Mouse (Mus musculus): Measurements from ENCODE around the gene Ivd. TPM values are rescaled to one million over a fixed set of nuclear protein-coding genes. Genes with fewer than 3 reads are reported as not detected.

Ivd gene
- polyA plus RNA-seq, 1 experiment, result 126 TPM

DNA sequence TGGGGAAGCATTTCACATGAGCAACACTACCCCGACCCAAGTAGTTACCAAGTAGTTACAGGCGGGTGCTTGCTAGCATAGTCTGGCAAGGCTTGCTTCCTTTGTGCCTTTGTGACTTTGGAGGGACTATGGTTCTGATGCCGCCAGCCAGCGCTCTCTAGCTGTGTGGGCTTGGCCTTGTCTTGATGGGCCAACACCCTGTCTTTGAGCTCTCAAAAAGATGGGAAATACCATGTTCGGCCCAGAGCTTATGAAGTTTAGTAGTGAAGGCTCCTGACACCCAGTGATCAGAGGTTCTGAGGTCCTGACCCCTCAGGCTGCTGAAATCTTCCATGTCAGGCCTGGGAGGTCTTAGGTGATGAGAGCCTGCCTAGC is 44.4 kb downstream of the Ivd start:
- DNase-seq (ENCODE audit: extremely low spot score in 1 of 2, low spot score in 1 of 2), result no peak

GRCm38 (mm10) chr2:118907781-118908180 is 46.0 kb downstream of the Ivd start:
- DNase-seq (ENCODE audit: extremely low spot score in 1 of 2, low spot score in 1 of 2), result no peak

GRCm38 (mm10) chr2:118909151-118909550 is 47.4 kb downstream of the Ivd start:
- DNase-seq (ENCODE audit: extremely low spot score in 1 of 2, low spot score in 1 of 2), result no peak

GRCm38 (mm10) chr2:118910605-118911278 is 49.0 kb downstream of the Ivd start:
- no peak for DNase-seq (ENCODE audit: extremely low spot score in 1 of 2, low spot score in 1 of 2)

- DNase-seq (ENCODE audit: extremely low spot score in 1 of 2, low spot score in 1 of 2), result no peak
Observed at GRCm38 (mm10) chr2:118912706-118913105, 51.0 kb downstream of the Ivd start.

GRCm38 (mm10) chr2:118913551-118914276 is 52.0 kb downstream of the Ivd start:
- no peak for DNase-seq (ENCODE audit: extremely low spot score in 1 of 2, low spot score in 1 of 2)

GRCm38 (mm10) chr2:118914685-118915084 is 52.9 kb downstream of the Ivd start:
- DNase-seq (ENCODE audit: extremely low spot score in 1 of 2, low spot score in 1 of 2), result no peak

DNA sequence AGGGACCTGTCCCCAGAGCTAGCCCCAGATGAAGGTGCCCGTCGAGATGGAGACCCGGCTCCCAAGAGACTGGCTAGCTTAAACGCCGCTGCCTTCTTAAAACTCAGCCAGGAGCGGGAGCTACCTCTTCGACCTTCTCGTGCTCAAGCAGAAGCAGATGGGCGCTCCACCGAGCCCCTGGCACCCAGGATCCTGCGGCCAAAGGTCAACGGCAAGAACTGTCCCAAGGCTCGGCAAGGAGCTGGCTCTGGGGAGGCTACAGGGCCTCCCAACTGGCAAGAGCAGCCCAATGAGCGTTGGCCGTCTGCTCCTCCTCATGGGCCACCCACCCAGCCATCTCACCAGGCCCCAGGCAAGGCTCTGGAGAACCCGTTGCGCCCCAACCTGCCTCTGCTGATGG is 54.7 kb downstream of the Ivd start:
- DNase-seq (ENCODE audit: extremely low spot score in 1 of 2, low spot score in 1 of 2), result no peak

GRCm38 (mm10) chr2:118918543-118918942 is 56.8 kb downstream of the Ivd start:
- no peak for DNase-seq (ENCODE audit: extremely low spot score in 1 of 2, low spot score in 1 of 2)

DNA sequence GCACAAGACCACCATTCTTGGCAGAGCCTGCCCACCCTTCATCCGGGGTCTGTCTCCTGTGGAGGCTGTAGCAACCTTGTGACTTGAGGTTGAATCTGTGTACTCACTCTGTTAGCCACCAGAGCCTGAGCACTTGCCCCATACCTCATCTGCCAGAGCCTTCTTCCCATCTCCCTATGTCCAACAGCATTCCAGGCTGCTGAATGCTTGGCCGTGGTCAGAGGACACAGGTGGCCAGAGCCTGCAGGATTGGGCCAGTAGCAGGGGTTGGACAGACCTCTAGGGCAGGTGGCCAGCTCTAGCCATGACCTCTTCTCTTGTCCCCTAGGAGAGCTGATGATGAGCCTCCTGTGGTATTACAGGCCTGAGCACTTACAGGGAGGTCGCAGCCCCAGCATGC is 58.7 kb downstream of the Ivd start:
- DNase-seq (ENCODE audit: extremely low spot score in 1 of 2, low spot score in 1 of 2), result no peak

DNA sequence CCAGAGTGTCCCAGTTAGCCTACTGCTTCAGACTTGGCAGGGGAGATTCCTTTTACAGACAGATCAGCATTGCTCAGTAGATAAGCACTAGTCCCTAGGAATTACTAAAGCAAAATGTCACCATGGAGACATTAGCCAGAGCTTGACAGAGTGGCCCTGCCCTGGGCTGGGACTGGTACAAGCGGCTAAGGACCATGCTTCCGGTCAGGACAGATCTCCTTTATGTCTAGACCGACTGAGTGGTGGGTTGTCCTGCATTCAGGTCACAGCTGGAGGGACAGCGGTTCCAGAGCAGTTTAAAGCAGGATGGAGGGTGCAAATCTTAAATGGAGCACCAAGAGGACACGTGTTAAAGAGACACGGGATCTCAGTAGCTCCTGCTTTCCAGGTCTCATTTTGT is 64.2 kb downstream of the Ivd start:
- DNase-seq (ENCODE audit: extremely low spot score in 1 of 2, low spot score in 1 of 2), result no peak

GRCm38 (mm10) chr2:118926361-118926997 is 64.7 kb downstream of the Ivd start, which contains the start of gene Chst14:
Gene Chst14, plus strand, starts transcription at chr2:118926496.
- DNase-seq (ENCODE audit: extremely low spot score in 1 of 2, low spot score in 1 of 2), result no peak

DNA sequence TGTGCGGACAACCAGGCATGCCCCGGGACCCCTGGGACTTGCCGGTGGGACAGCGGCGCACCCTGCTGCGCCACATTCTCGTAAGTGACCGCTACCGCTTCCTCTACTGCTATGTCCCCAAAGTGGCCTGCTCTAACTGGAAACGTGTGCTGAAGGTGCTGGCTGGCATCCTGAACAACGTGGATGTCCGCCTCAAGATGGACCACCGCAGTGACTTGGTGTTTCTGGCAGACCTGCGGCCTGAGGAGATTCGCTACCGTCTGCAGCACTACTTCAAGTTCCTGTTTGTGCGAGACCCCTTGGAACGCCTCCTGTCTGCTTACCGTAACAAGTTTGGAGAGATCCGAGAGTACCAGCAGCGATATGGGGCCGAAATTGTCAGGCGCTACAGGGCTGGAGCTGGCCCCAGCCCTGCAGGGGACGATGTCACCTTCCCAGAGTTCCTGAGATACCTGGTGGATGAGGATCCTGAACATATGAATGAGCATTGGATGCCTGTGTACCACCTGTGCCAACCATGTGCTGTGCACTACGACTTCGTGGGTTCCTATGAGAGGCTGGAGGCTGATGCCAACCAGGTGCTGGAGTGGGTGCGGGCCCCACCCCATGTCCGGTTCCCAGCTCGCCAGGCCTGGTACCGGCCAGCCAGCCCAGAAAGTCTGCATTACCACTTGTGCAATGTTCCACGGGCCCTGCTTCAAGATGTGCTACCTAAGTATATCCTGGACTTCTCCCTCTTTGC is 65.4 kb downstream of the Ivd start:
- DNase-seq (ENCODE audit: extremely low spot score in 1 of 2, low spot score in 1 of 2), result no peak

Other genes with a start within 250 kb of the Ivd start
- 58.0 and 60.0 TPM in 2 replicates for gene Pak6, start 198.7 kb upstream of the Ivd start, polyA plus RNA-seq (2012; rRNA removed)
- gene Ankrd63, start 158.0 kb upstream of the Ivd start, polyA plus RNA-seq (2012; rRNA removed), result 24.2 and 24.3 TPM in 2 replicates
- 3.1 and 3.5 TPM in 2 replicates for gene Plcb2, start 133.5 kb upstream of the Ivd start, polyA plus RNA-seq (2012; rRNA removed)
- 30.1 and 31.1 TPM in 2 replicates for gene Inafm2, start 116.2 kb upstream of the Ivd start, polyA plus RNA-seq (2012; rRNA removed)
- gene Ccdc9b, start 99.3 kb upstream of the Ivd start, polyA plus RNA-seq (2012; rRNA removed), result 6.5 and 7.4 TPM in 2 replicates
- not detected in 2 replicates for gene Phgr1, start 89.2 kb upstream of the Ivd start, polyA plus RNA-seq (2012; rRNA removed)
- gene Disp2, start 82.2 kb upstream of the Ivd start, polyA plus RNA-seq (2012; rRNA removed), result 114 and 125 TPM in 2 replicates
- 2.9 and 3.2 TPM in 2 replicates for gene Knstrn, start 48.0 kb upstream of the Ivd start, polyA plus RNA-seq (2012; rRNA removed)
- gene Bahd1, start 38.4 kb downstream of the Ivd start, polyA plus RNA-seq (2012; rRNA removed), result 25.4 and 26.8 TPM in 2 replicates
- 3.2 and 3.3 TPM in 2 replicates for gene Chst14, start 64.5 kb downstream of the Ivd start, polyA plus RNA-seq (2012; rRNA removed)
- gene Ccdc32, start 167.4 kb downstream of the Ivd start, polyA plus RNA-seq (2012; rRNA removed), result 42.7 and 44.2 TPM in 2 replicates
- 4.8 and 6.2 TPM in 2 replicates for gene Rpusd2, start 172.8 kb downstream of the Ivd start, polyA plus RNA-seq (2012; rRNA removed)
- gene Knl1, start 185.2 kb downstream of the Ivd start, polyA plus RNA-seq (2012; rRNA removed), result 0.04 and 0.06 TPM in 2 replicates